Mouse (Mus musculus): ENCODE data around the gene Gm20831. TPM values are rescaled to one million over a fixed set of nuclear protein-coding genes. Genes with fewer than 3 reads are reported as not detected.
"Not testable (repeated sequence)": the region's sequence is repeated elsewhere in the genome, so short reads cannot be mapped to it uniquely, and the experiment has no call there.

Gm20831 gene
- not detected in 2 replicates for polyA plus RNA-seq (2015; fragmentation: Nextera tagmentation; extraction: Ambion mirVana)

DNA sequence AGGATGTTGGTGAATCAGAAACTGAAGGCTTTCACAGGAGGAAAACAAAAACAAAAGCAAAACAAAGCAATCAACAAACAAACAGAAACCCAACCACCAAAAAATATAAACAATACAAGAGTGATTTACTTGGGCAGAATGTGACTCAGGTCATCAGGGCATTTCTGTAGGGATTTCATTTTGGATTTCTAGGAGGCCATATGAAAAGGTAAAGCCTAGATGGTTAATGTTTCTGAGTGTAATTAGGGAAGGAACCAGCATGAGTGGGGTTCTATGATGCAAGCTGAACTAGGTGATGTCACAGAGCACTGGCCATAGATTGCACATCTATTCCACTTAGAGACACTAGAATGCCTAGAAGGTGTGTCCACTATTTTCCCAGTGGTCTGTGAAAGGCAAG is at the start of gene Gm20831, which contains the start of gene Gm20772:
Gene Gm20831 (plus strand): TSS at position 301 of the 400 bp plus-strand sequence.
Gene Gm20772 (plus strand): TSS at position 301 of the 400 bp plus-strand sequence.
- H3K36me3 ChIP-seq (replicated peaks); H3K4me2 ChIP-seq; H3K27ac ChIP-seq; ATAC-seq (replicated peaks); H3K4me3 ChIP-seq; H3K4me1 ChIP-seq; H3K27me3 ChIP-seq (replicated peaks); H3K9ac ChIP-seq; H3K9me3 ChIP-seq: not testable (repeated sequence)

DNA sequence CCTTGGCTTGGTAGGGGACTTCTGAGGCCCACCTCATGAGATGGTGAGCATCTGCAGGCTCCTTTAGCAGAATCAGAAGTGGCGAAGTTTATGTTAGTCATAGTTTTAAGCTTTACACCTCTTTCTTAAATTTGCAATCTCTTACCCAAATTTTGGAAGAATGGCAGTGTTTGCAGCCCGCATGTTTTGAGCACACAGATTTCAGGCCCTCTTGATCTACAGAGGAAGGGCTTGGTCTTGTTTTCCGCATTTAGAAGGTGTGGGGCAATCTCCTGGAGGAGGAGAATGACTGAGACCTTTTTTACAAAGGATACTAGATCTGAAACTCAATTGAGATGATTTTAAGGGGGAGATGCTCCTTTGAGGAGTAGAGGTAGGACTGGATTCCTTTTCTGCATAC is 28.4 kb upstream of the Gm20831 start, which contains the start of gene Gm21904:
Gene Gm21904 (minus strand): TSS at position 101 of the 400 bp plus-strand sequence.
- not testable (repeated sequence) for H3K27ac ChIP-seq; ATAC-seq (replicated peaks); H3K9ac ChIP-seq; H3K4me2 ChIP-seq; H3K36me3 ChIP-seq (replicated peaks); H3K4me1 ChIP-seq; H3K9me3 ChIP-seq; H3K27me3 ChIP-seq (replicated peaks); H3K4me3 ChIP-seq
- WGBS, result no CpG with 5 or more reads among the region's 3 CpGs

DNA sequence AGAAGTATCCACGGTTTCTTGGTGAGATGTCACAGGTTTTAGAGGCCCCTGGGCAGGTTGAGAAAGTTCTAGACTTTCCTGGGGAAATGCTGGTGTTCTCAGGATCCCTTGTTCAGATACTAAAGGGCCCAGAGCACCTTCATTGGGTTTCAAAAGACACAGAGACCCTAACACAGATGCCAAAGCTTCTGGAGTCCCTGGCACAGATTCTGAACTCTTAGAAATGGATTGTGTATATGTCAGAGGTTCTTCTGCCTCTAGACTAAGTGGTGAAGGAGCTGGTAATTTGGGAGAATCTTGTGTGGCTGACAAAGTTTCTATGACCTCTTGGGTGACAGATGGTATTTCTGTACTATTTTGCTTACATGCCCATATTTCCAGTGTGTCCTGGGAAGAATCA is 62.7 kb downstream of the Gm20831 start, which contains the start of gene Srsy:
Gene Srsy (minus strand): TSS at position 101 of the 400 bp plus-strand sequence.
- not testable (repeated sequence) for ATAC-seq (replicated peaks); H3K27ac ChIP-seq; H3K9me3 ChIP-seq; H3K4me1 ChIP-seq; H3K36me3 ChIP-seq (replicated peaks); H3K4me2 ChIP-seq; H3K9ac ChIP-seq; H3K27me3 ChIP-seq (replicated peaks); H3K4me3 ChIP-seq
- no CpG with 5 or more reads among the region's 1 CpGs for WGBS

Other genes with a start within 250 kb of the Gm20831 start
- gene Gm21904, start 28.5 kb upstream of the Gm20831 start, polyA plus RNA-seq (2015; fragmentation: Nextera tagmentation; extraction: Ambion mirVana), result not detected in 2 replicates
- not detected in 2 replicates for gene Gm20772, start within 50 bp of the Gm20831 start, polyA plus RNA-seq (2015; fragmentation: Nextera tagmentation; extraction: Ambion mirVana)
- gene Srsy, start 62.6 kb downstream of the Gm20831 start, polyA plus RNA-seq (2015; fragmentation: Nextera tagmentation; extraction: Ambion mirVana), result not detected in 2 replicates
- gene Gm21764, start 187.1 kb downstream of the Gm20831 start, polyA plus RNA-seq (2015; fragmentation: Nextera tagmentation; extraction: Ambion mirVana), result not detected in 2 replicates
- not detected in 2 replicates for gene Ssty1, start 214.4 kb downstream of the Gm20831 start, polyA plus RNA-seq (2015; fragmentation: Nextera tagmentation; extraction: Ambion mirVana)